Mouse (Mus musculus): ENCODE data around the gene Guca2a. TPM values are rescaled to one million over a fixed set of nuclear protein-coding genes. Genes with fewer than 3 reads are reported as not detected.
"Not testable (repeated sequence)": the region's sequence is repeated elsewhere in the genome, so short reads cannot be mapped to it uniquely, and the experiment has no call there.

Gene Guca2a
- not detected for total RNA-seq (2021)
- long read RNA-seq, experiment 1, result 0 reads
- long read RNA-seq, experiment 2, result 0 reads

DNA sequence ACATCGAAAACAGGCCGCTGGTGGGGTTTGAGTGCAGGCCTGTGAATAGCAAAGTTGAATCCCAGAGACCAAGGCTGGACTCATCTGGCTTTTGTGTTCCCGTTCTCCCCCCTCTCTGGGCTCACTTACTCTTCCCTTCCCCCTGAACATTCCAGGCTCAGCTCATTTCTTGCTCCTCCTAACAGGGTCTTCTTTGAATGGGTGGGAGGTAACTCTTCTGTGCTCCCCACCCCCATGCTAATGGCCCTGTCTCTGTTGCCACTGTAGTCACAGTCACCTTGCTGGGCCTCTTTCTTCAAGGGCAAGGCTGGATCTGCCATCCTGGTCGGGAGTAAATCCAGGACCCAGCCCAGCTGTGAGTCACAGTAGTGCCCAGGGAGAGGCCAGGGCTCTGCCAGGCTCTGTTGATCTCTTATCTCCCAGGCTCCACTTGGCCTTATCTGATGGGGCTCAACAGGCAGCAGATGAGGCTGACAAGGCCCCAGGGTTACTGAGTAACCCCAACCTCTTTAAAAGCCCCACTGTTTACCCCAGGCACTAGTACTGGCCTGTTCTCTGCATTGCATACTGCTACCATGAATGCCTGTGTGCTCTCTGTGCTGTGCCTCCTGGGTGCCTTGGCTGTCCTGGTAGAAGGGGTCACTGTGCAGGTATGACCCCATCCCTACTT, at the start of gene Guca2a:
Gene Guca2a, plus strand, starts transcription at position 529 of the 670 bp plus-strand sequence.
- DNase-seq (ENCODE audit: low spot score in 2 of 2), result no peak

DNA sequence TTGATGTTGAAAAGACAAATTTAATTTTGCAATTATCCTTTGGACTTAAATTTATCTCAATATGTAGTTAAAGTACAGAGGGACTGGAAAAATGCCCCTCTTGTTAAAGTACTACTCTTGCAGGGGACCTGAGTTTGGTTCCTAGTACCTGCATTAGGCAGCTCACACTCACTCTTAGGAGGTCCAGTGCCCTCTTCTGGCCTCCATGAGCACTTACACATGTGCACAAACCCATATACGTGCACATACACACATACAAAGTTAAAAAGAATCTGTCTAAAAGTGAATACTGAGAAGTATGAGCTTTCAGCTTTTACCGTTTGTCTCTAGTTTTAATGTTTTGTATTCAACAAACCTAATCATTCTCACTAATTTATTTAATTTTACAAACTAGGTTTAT, 49.5 kb upstream of the Guca2a start:
- DNase-seq (ENCODE audit: low spot score in 2 of 2), result no peak

DNA sequence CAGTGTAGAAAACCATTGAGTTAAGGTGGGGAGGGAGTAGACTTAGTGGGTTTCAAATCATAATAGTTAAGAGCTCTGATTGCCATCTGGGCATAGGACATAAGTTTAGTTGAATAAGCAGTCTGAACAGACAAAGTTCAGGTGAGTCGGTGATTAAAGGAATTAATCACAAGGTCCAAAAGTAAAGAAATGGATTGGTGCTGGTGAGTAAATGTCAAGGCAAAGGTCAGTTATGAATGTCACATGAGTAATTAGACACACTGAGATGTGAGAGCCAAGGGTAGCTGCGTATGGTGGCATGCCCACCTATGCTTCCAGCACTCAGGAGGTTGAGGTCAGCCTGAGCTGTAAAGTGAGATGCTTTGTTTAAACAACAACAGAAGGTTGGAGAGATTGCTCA, 48.1 kb upstream of the Guca2a start:
- DNase-seq (ENCODE audit: low spot score in 2 of 2), result no peak

DNA sequence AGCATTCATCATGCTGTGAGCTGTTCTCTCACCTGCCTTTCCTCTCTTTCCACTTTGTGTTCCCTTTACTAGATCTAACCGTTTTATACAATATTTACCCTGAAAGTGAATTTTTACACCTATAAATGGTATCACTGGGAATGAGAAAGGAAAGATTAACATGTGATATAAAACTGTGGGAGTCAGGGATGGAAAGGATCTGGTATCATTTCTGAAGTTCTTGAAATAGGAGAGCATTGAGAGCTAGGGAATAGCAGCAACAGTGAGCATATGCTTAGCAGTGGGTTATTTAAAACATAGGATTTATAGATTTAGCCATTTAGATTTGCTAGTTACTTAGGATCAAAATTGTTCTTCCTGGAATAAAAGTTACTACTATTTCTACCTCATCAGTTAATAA, 47.5 kb upstream of the Guca2a start:
- DNase-seq (ENCODE audit: low spot score in 2 of 2), result no peak

DNA sequence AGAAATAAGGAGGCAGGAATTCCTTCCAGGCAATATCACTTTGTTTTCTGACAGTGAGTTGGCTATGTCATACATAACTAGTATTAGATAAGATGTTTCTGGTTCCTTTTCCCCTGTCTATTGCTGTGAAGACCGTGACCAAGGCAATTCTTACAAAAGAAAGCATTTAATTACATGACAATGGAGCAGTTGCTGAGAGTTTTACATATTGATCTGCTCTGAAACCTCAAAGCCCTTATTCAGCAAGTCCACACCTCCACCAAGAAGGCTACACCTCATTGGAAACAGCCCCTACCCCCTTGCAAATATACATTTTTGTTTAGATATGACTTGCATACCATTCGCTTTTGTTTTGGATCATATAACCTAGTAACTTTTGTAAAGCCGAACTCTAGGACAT, 45.0 kb upstream of the Guca2a start:
- no peak for DNase-seq (ENCODE audit: low spot score in 2 of 2)

DNA sequence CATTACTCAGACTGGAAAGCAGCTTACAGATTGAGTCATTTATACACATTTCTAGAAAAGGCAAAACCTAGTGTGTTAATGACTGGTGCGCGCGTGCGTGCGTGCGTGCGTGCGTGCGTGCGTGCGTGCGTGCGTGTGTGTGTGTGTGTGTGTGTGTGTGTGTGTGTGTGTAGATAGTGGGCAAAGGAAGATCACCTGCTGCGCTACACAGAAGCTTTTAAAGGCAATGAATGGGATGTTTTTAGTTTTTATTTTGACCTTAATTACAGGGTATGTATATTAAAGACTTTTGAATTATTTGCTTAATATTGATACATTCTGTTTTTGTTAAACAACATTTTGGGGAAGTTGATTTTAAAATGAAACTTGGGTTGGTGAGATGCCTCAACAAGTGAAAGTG, 43.2 kb upstream of the Guca2a start:
- no peak for DNase-seq (ENCODE audit: low spot score in 2 of 2)

DNA sequence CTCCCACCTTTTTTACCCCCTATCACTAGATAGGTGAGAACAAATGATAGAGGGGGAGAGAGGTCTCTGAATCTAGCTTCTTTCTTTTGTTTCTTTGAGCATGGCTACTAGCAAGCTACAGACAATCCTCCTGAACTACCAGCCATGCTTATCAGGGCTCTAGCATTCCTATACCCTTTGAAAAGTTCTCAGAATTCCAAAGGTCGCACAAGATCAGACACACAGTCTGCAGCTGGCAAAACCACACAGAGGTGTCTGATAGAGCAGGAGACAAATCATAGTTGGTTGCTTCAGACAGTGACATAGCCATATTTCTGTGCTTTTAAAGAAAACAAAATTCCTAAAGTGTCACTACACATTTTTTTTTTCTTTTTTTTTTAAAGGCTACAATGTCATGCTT, 37.9 kb upstream of the Guca2a start:
- no peak for DNase-seq (ENCODE audit: low spot score in 2 of 2)

DNA sequence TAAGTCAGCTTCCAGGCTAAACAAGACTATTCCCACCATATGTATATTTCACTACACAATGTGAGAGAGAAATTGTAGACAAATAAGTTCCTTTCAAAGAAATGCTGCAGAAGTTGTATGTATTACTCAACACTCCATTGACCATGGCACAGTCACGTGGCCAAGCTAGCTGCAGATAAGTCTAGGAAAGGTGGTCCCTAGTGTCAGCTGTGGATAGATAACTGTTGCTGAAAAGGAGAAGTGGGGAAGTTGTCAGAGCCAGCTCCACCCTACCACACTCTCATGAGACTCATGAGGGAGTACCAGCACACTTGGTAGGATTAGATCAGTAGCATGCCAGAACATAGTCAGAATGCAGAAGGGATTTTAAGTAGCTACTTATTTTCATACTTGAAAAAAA, 28.0 kb upstream of the Guca2a start:
- DNase-seq (ENCODE audit: low spot score in 2 of 2), result no peak

DNA sequence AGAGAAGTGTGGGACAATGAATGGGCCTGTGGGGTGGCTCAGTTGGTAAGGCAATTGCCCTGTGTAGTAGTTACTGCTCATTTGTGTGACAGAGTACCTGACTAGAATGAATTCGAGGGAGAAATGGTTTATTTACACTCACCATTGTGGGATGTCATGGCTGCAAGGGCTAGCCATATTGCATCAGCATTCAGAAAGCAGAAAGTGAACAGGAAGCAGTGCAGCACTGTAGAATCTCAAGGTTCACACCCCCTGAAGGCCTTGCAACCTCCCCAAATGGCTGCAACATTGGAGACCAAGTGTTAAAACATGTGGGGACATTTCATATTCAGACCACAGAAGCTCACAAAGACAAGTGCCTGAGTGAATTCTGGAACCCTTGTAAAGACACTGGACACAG, 23.4 kb upstream of the Guca2a start:
- no peak for DNase-seq (ENCODE audit: low spot score in 2 of 2)

DNA sequence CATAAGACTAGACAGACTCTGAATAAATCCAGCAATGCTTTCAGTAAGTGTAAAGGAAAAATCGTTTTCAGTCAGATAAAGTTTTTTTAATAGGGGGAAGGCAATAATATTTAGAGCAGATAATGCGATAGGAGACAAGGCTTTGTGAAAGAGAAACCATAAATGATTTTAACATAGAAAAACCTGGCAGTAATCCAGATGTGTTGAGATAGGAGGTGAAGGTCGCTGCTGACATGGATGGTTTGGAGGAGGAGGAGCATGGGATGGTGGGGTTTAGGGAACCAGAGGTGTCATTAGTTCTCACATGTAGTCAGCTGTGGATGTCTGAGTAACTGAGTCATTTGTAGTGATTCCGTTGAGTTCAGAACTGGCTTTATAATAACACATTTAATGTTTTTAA, 22.8 kb upstream of the Guca2a start:
- no peak for DNase-seq (ENCODE audit: low spot score in 2 of 2)

DNA sequence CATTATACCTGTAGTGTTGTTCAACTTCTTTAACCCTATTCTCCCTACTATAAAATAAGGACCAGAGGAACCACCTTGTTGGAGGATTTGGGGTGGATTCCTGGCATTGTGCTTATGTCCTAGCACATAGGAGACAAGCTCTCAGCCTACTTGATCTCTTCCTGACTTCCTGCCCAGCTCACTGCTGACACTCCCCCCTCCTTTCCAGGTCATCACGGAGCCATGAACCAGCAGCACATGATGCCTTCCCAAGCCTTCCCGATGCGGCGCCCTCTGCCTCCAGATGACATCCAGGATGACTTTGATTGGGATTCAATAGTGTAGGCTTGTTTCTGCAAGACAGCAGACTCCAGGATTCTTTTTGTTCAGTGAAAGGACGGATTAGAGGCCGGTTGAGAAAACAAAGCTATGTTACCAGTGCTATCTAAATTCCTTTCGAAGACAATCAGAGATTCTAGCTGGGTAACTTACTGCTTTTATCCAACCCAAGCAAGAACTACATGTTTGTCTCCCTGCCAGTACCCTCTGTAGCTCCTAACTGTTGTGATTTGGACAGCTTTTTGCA, 11.3 kb upstream of the Guca2a start:
- no peak for DNase-seq (ENCODE audit: low spot score in 2 of 2)

DNA sequence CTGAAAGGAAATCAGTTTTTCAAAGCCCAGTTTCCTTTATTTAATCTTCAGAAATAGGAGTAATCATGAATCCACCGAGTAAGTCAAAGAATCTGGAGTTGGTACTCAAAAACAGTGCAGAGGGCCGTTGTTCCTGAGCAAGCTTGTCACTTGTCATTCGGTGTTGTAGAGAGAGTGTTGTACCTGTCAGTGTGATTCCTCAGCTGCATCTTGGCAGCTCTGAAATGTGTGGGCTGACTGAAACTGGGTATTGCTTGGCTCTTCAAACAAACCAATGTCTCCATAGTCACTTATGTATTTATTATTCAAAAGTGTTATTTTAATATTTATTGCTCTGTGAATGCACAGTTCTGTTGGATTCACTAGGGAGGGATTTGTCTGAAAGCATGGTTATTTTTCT, 10.6 kb upstream of the Guca2a start:
- no peak for DNase-seq (ENCODE audit: low spot score in 2 of 2)

DNA sequence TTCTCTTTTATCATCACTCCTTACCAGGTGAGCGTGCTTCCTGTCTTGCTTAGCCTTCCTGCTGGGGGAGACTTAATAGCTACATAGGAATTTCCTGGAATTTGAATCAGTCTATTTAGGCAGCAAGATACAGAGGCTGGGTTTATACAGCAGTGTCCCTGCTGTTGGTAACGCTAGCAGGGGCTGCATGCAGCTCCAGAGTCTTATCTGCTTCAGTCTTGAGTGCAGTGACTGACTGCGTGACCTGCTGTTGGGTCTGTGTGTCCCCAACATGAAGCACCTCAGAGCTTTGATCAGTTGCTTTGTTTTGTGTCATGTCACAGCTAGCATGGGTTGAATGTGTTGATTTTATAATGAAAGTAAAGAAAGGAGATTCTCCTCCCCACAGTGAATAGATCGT, 10.2 kb upstream of the Guca2a start:
- DNase-seq (ENCODE audit: low spot score in 2 of 2), result no peak

DNA sequence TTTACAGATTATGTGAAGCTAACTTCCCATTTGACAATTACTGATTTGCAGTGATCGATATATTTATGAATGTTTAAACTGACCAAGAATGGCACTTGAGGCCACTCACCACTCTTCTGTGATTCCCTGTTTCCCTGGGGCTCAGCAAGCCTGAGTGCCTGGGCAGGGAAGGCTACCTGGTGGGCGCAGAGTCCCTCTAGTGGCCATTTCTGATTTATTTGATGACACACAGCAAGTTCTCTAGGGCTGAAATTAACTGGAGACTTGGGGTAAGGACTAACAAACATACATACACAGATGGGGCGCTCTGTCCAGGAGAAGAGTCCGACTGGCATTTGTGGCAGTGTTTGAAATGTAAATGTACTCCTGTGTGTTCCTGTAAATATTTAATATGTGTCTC, 9.1 kb upstream of the Guca2a start:
- not testable (repeated sequence) for DNase-seq (ENCODE audit: low spot score in 2 of 2)

DNA sequence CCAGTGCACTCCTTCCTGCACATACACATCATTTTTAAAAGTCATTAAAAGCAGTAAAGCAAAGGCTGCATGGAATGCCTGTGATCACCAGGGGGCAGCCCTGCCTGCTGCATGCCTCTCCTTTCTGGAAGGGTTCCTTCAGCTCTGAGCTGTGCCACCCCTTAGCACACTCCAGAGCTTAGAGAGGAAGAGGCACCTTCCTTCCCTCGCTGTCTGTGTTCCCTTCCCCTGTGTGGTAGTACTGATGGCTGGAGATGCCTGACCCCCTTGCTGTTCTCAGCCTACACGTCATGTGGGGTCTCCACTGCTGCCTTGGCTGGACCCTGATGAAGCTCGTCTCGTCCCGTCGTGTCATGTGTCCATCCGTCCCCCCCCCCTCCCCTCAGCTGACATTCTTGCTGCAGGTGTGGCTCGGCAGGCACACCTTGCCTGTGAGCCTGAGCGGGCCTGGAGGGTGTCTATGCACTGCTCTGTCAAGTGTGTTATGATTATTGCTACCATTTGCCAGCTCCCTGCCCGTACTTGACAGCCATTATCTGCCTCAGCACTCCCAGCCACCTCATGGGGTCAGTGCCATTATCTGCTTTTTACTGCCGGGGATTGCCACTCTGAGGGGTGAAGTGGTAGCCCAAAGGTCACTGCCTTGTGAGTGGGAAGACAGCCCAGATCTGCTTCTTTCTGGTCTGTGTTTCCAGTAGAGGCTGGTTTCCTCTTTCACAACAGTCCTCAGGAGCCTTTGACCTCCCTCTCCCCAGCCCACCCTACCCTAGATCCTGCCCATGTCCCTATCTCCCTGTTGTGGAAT, 6.2 kb upstream of the Guca2a start:
- peak in 1 of 2 experiments; percentile 23 for DNase-seq (ENCODE audit: low spot score in 2 of 2)

DNA sequence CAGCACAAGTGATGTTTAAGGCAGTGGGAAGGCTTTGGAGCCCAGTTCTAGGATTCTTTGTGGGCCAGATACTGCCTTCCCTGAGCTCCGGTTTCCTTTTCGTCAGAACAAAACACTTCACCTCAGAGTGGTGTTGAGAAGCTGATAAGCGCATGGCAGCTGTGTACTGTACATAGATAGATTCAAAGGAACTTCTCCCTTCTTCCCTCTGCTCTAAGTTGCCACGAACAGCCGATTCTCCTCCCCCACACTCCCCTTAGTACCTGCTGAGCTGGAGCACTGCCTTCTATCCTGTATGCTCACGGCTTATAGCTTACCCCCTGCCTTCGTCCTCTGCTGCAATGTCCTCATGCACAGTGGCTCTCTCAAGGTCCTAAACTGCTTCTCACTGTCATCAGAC, 4.8 kb upstream of the Guca2a start:
- no peak for DNase-seq (ENCODE audit: low spot score in 2 of 2)

DNA sequence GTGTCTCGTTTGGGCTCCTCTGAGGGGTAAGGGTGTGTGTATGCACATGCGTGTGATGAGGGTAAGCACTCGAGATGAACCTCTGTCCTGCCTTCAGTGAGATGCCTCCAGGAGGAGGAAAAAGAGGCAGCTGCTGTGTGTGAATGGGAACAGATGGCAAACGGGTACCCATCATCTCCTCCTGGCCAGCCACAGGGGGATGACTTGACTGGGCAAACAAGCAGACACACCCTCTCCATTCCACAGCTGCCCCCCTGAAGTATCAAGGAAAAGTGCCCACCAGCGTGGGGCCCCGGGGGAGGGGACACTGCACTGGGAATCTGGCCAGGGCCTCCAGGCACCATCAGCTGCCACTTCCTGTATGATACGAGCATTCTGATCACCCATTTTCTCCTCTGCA, 4.2 kb upstream of the Guca2a start:
- DNase-seq (ENCODE audit: low spot score in 2 of 2), result no peak

DNA sequence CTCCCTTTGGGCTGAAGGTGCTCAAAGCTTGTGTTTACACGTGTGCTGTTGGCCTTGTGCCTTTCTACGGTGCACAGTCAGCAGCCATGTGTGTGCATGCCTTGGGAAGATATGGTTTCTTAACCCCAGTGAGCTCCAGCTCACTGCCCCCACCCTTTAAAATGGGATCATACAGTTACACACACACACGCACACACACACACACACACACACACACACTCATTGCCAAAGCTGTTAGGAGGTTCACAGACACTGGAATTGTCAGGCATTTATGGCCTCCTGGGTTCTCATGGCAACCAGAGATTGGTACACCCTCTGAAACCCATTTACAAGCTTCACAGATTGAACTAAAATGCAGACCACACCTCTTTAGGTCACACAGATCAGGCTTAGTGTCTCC, 3.6 kb upstream of the Guca2a start:
- no peak for DNase-seq (ENCODE audit: low spot score in 2 of 2)

DNA sequence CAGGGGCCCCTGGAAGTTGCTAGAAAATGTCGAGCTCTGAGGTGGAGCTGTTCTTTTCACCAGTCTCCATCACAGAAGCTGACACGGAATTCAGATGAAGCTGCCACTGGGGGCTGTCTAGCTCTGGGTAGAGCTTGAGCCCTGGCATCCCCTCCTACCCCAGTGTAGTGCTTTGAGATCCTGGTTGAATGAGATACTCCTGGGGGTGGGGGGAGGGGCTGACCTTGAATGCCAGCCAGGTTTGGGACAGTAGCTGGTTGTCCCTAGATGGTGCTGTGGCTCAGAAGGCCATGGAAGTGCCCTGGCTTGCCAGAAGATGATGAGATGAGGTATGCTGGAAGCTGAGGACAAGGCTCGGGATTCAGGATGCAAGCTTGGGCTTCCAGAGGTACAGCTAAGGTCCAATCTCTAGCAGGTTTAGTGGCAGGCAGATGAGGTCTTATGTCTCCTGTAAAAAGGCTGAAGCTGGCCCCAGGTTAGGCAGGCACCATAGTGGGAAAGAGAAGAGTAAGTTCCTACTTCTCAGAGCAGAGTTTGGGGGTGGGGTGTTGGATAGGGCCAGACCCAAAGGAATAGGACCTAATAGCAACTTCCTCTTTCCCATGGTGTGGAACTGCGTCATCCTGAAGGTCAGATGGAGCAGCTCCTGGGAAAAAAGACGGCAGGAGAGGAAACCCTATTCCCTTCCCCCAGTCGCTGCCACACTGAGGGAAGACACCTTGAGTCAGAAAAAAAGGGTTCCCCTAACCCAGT, 2.4 kb upstream of the Guca2a start:
- no peak for DNase-seq (ENCODE audit: low spot score in 2 of 2)

DNA sequence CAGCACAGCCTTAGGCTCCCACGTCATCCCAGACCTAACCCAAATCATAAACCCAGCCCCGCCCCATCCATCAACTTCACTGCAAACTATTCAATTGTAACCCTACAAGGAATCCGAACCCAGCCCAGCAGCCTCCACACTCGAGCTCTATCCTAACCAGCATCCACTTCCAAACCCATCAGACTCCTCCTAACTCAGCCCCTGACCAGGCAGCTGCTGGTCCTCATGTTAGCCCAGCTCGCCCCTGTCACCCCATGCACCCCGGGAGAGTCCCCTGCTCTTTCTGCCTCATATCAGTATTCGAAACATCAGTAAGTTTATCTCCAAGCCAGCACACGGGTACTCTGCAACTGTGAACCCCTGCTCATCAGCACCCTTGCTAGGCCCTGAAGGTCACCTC, 1.8 kb upstream of the Guca2a start:
- DNase-seq (ENCODE audit: low spot score in 2 of 2), result no peak

DNA sequence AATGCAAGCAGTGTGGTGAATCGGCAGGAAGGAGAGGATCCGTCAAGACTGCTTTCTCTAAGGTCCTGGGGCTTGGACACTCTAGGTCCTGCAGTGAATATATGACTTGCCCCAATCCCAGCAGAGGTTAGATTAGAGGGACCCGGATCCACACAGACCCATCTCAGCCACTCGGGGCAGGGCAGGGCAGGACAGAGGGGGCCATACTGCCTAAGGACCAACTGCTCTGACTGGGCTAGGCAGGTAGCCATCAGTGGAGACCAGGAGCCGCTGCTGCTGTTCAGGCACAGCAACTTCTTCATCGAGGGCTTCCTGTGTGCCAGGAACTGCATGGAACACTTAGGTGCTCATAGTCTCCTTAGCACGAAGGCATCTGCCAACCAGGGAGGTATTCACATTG, 773 bp upstream of the Guca2a start:
- no peak for DNase-seq (ENCODE audit: low spot score in 2 of 2)

DNA sequence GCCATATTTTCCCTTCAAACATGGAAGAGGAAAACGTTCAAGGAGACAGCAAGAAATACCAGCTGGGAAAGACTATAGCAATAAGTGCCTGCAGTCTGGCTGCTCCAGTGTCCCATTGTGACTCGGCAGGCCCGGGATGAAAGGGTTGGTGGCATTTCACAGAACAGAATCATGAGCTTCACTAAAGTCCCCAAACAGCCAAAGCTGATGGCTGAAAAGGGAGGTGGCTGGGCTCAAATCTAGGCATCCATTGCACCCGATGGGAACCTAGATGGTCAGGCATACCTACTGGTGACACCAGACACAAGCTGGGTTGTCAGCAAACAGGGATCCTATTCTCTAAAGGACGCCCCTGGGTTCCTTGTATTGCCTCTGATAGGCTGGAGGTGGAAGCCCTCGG, 442 bp downstream of the Guca2a start:
- DNase-seq (ENCODE audit: low spot score in 2 of 2), result no peak
